Mouse (Mus musculus) mature B cell (primary cell): ENCODE results near the gene Xylt1.

Experiments used
- in situ Hi-C: fragments of 300-500 bp; cut with MboI; formaldehyde crosslinking; loops from 2 replicates; pipeline ENCODE4 v1.14.3; 2019

Gene Xylt1

GRCm38 (mm10) chr7:117380418-117381187, at the start of gene Xylt1:
Xylt1 (plus strand) TSS chr7:117380979.
- in situ Hi-C loops = loop anchor here (5.0 kb wide), 1 partner anchor 47 kb away; no protein-coding TSS in a partner anchor

- in situ Hi-C loops = no loop called here
These were observed 46.8 kb upstream of the Xylt1 start for GRCm38 (mm10) chr7:117333936-117334335.

GRCm38 (mm10) chr7:117356316-117356715, 24.5 kb upstream of the Xylt1 start:
- in situ Hi-C loops = no loop called here

- in situ Hi-C loops = no loop called here
These were observed 23.2 kb upstream of the Xylt1 start for GRCm38 (mm10) chr7:117357425-117358194.

GRCm38 (mm10) chr7:117361281-117361680, 19.5 kb upstream of the Xylt1 start:
- in situ Hi-C loops = no loop called here

- in situ Hi-C loops = no loop called here
These were observed 18.3 kb upstream of the Xylt1 start for GRCm38 (mm10) chr7:117362493-117362892.

GRCm38 (mm10) chr7:117368647-117369289, 12.0 kb upstream of the Xylt1 start:
- in situ Hi-C loops = no loop called here

GRCm38 (mm10) chr7:117369290-117369941, 11.4 kb upstream of the Xylt1 start:
- in situ Hi-C loops = no loop called here

GRCm38 (mm10) chr7:117375886-117376309, 4.9 kb upstream of the Xylt1 start:
- in situ Hi-C loops = loop anchor here (5.0 to 10.0 kb wide), 2 partner anchors 109 to 236 kb away; no protein-coding TSS in a partner anchor

GRCm38 (mm10) chr7:117377138-117377537, 3.6 kb upstream of the Xylt1 start:
- in situ Hi-C loops = loop anchor here (5.0 to 10.0 kb wide), 2 partner anchors 108 to 235 kb away; no protein-coding TSS in a partner anchor

- in situ Hi-C loops = loop anchor here (5.0 kb wide), 1 partner anchor 47 kb away; no protein-coding TSS in a partner anchor
These were observed 752 bp upstream of the Xylt1 start for GRCm38 (mm10) chr7:117380036-117380417.

- in situ Hi-C loops = loop anchor here (5.0 kb wide), 1 partner anchor 46 kb away; no protein-coding TSS in a partner anchor
These were observed 606 bp downstream of the Xylt1 start for GRCm38 (mm10) chr7:117381188-117381981.

- in situ Hi-C loops = loop anchor here (5.0 kb wide), 1 partner anchor 45 kb away; no protein-coding TSS in a partner anchor
These were observed 1.2 kb downstream of the Xylt1 start for GRCm38 (mm10) chr7:117382006-117382405.

- in situ Hi-C loops = loop anchor here (5.0 kb wide), 1 partner anchor 44 kb away; no protein-coding TSS in a partner anchor
These were observed 2.6 kb downstream of the Xylt1 start for GRCm38 (mm10) chr7:117383147-117383940.

GRCm38 (mm10) chr7:117386376-117386775, 5.6 kb downstream of the Xylt1 start:
- in situ Hi-C loops = no loop called here

GRCm38 (mm10) chr7:117388284-117388988, 7.7 kb downstream of the Xylt1 start:
- in situ Hi-C loops = no loop called here

GRCm38 (mm10) chr7:117389048-117389447, 8.3 kb downstream of the Xylt1 start:
- in situ Hi-C loops = no loop called here

GRCm38 (mm10) chr7:117392863-117393569, 12.2 kb downstream of the Xylt1 start:
- in situ Hi-C loops = no loop called here
